ENCODE assay signal across 9 mouse cellular contexts in genomic region chr17:29711076-29711744, GRCm38 (mm10). TPM values are rescaled to one million over a fixed set of nuclear protein-coding genes. Genes with fewer than 3 reads are reported as not detected.
DNase-seq lines count a peak whose midpoint lies in the region; ATAC-seq and TF ChIP-seq lines count a peak whose summit lies in the region.
"Had no signal": no experiment of that assay in that cellular context is flagged by ENCODE, and none has a peak within 500 bp of the region (broad histone marks: within the 10 kb centered on the region; RNA-seq: fewer than 3 reads in every experiment).

No protein-coding gene starts in this region.

- WGBS in forebrain, embryonic 15.5 days = 29% methylated on average over 19 of the region's 19 CpGs
- 47% methylated on average over 19 of the region's 19 CpGs for WGBS in limb, embryonic 15.5 days
- 56% methylated on average over 19 of the region's 19 CpGs for WGBS in lung, postnatal 0 days

- H3K4me2 ChIP-seq in forebrain, embryonic 15.5 days (replicated peaks) = peak overlapping the region; percentile 19
- H3K4me2 ChIP-seq in limb, embryonic 15.5 days = 0 out of 2 replicates have a peak overlapping the region, but pooled peaks have one; percentile 5
- no peak overlapping the region for H3K4me2 ChIP-seq in lung, postnatal 0 days (replicated peaks; ENCODE audit: low read depth, low read length)
- H3K4me2 ChIP-seq: liver, embryonic 13.5 days had no signal

- H3K27me3 ChIP-seq in forebrain, embryonic 15.5 days = no peaks in the 10 kb centered on the region
- no peaks in the 10 kb centered on the region for H3K27me3 ChIP-seq in limb, embryonic 15.5 days
- H3K27me3 ChIP-seq in lung, postnatal 0 days (replicated peaks; ENCODE audit: insufficient read depth, low read length) = no peaks in the 10 kb centered on the region
- H3K27me3 ChIP-seq: liver, embryonic 13.5 days had no signal

- no peak overlapping the region for H3K4me3 ChIP-seq in forebrain, embryonic 15.5 days
- H3K4me3 ChIP-seq in limb, embryonic 15.5 days = no peak overlapping the region
- no peak overlapping the region for H3K4me3 ChIP-seq in lung, postnatal 0 days (ENCODE audit: low read depth, low read length)
- H3K4me3 ChIP-seq: liver, embryonic 13.5 days had no signal

- DNase-seq in adrenal gland, adult 8-10 months = peak; percentile 24
- no peak for DNase-seq in adrenal gland, adult 18-20 months (ENCODE audit: low spot score in 2 of 2)
- peak; percentile 31 for DNase-seq in lung, postnatal 36 days
- DNase-seq in lung, postnatal 4 days = no peak
- DNase-seq in c-Kit-positive CD71-positive TER-119-positive erythroid progenitor cells, embryonic 14.5 days (ENCODE audit: low spot score) = no peak
- DNase-seq in lung, postnatal 0 days (ENCODE audit: low spot score) = no peak
- DNase-seq: liver, embryonic 13.5 days had no signal

- H3K9ac ChIP-seq in forebrain, embryonic 15.5 days (replicated peaks) = 0 out of 2 replicates have a peak overlapping the region, but pooled peaks have one; percentile 16
- no peak overlapping the region for H3K9ac ChIP-seq in limb, embryonic 15.5 days
- no peak overlapping the region for H3K9ac ChIP-seq in lung, postnatal 0 days (replicated peaks; ENCODE audit: low read depth)
- H3K9ac ChIP-seq: liver, embryonic 13.5 days had no signal

- no peak for TF ChIP-seq EP300 in lung, postnatal 0 days (IDR thresholded peaks at IDR 0.05)

- H3K4me1 ChIP-seq in forebrain, embryonic 15.5 days = peaks cover 79% of the 10 kb centered on the region
- H3K4me1 ChIP-seq in limb, embryonic 15.5 days = peaks cover 58% of the 10 kb centered on the region
- peaks cover 2% of the 10 kb centered on the region; the same call in 1 of the 2 replicates for H3K4me1 ChIP-seq in lung, postnatal 0 days (ENCODE audit: insufficient read depth, low read depth, low read length)

- no peaks in the 10 kb centered on the region for H3K9me3 ChIP-seq in forebrain, embryonic 15.5 days
- H3K9me3 ChIP-seq in limb, embryonic 15.5 days = no peaks in the 10 kb centered on the region
- no peaks in the 10 kb centered on the region for H3K9me3 ChIP-seq in lung, postnatal 0 days (ENCODE audit: low read length)
- H3K9me3 ChIP-seq: liver, embryonic 13.5 days had no signal

- no peaks in the 10 kb centered on the region for H3K36me3 ChIP-seq in forebrain, embryonic 15.5 days
- H3K36me3 ChIP-seq in limb, embryonic 15.5 days = no peaks in the 10 kb centered on the region
- H3K36me3 ChIP-seq in lung, postnatal 0 days (ENCODE audit: insufficient read depth, low read length) = no peaks in the 10 kb centered on the region

- no peak for TF ChIP-seq CTCF in lung, postnatal 0 days (IDR thresholded peaks at IDR 0.05)

- no peak for ATAC-seq in forebrain, embryonic 15.5 days (replicated peaks)
- no peak for ATAC-seq in limb, embryonic 15.5 days (ENCODE audit: insufficient number of reproducible peaks, low FRiP score, low TSS enrichment, low read depth)
- no peak for ATAC-seq in lung, postnatal 0 days

- peak overlapping the region; percentile 92 for H3K27ac ChIP-seq in forebrain, embryonic 15.5 days (replicated peaks)
- H3K27ac ChIP-seq in limb, embryonic 15.5 days = peak overlapping the region; percentile 18; the same call in 1 of the 2 replicates
- no peak overlapping the region for H3K27ac ChIP-seq in lung, postnatal 0 days (ENCODE audit: low read length)
- H3K27ac ChIP-seq: liver, embryonic 13.5 days had no signal

RNA-seq across cellular contexts. Expression of gene Ccdc167, which starts 5.6 kb away (rescaled TPM):
- total RNA-seq in adrenal gland, adult 8-10 months (2022) = 10 to 100 TPM; 11.0 to 18.0 (median 14.2) TPM
- 10 to 100 TPM in 1 of 2 experiments, 1 to 10 TPM in 1; 6.8 to 13.3 TPM for total RNA-seq in adrenal gland, adult 18-20 months (2021)
- 12.4 and 12.9 TPM in 2 replicates for polyA plus RNA-seq in forebrain, embryonic 15.5 days (2015; fragmentation: Nextera tagmentation; extraction: Ambion mirVana)
- 10.0 and 10.7 TPM in 2 replicates for polyA plus RNA-seq in limb, embryonic 15.5 days (2015; fragmentation: Nextera tagmentation; extraction: Ambion mirVana)
- polyA plus RNA-seq in lung, postnatal 0 days (2015; fragmentation: Nextera tagmentation; extraction: Ambion mirVana) = 4.1 and 4.9 TPM in 2 replicates

RNA-seq across cellular contexts. Expression of gene Cmtr1, which starts 50.8 kb away (rescaled TPM):
- total RNA-seq in adrenal gland, adult 8-10 months (2022) = 100 to 1,000 TPM; 108 to 175 (median 150) TPM
- total RNA-seq in adrenal gland, adult 18-20 months (2021) = 100 to 1,000 TPM in 1 of 2 experiments, 10 to 100 TPM in 1; 76.8 to 116 TPM
- polyA plus RNA-seq in forebrain, embryonic 15.5 days (2015; fragmentation: Nextera tagmentation; extraction: Ambion mirVana) = 144 and 155 TPM in 2 replicates
- polyA plus RNA-seq in limb, embryonic 15.5 days (2015; fragmentation: Nextera tagmentation; extraction: Ambion mirVana) = 100 and 110 TPM in 2 replicates
- polyA plus RNA-seq in lung, postnatal 0 days (2015; fragmentation: Nextera tagmentation; extraction: Ambion mirVana) = 79.6 and 82.3 TPM in 2 replicates

Comparison
In these comparisons a context has a peak if more than half of its experiments do, and no peak if none do; other contexts are left out.
1. DNase-seq: peak in adrenal gland, adult 8-10 months (single experiment) and lung, postnatal 36 days (single experiment); none in adrenal gland, adult 18-20 months (0 of 2), lung, postnatal 4 days (0 of 2), c-Kit-positive CD71-positive TER-119-positive erythroid progenitor cells, embryonic 14.5 days (single experiment) and lung, postnatal 0 days (single experiment).